Mouse (Mus musculus): ENCODE data around the gene S100a11. TPM values are rescaled to one million over a fixed set of nuclear protein-coding genes. Genes with fewer than 3 reads are reported as not detected.

The S100a11 gene
- polyA plus RNA-seq, 1 experiment from 2014 or later: 1,358 TPM

DNA sequence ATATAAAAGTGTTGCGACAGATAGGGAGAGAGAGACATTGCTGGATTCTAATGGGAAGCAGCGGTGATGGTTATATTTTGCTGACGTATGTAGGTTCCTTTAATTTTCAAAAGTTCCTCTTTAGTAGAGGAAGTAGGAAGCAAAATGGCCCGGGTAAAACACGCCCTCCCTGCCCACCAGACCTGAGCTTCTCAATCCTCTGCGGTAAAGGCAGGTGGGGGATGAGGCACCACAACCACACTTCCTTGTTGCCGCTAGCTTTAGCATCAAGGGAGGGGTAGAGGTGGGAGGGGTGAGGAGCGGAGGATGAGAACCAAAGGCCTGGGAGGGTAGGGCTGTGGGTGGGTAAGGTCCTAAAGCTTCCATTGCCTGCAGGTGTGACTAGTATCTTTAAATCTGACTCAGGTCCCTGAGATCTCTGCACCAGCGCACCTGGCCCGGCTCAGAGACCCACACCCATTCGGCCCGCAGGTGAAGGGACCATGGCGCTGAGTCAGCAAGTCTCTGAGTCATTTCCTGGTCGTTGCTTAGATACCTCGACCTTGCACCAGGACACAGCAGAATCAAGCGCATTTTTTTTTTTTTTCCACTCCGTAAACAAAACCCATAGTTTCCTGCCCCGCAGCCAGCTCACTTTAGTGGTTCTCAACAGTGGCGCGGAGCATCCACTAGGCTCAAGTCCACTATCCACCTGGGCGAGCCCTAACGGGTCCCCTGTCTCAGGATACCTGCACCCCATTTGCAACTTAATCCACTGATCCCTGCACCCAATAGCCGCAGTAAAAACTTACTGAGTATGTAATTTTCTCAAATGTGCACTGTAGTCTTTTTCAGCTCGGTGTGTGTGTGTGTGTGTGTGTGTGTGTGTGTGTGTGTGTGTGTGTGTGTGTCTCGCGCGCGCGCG lies 14.1 kb upstream of the S100a11 start:
- Histone ChIP-seq H3K9ac (no peak overlapping the region), H3K4me1 (no peaks in the 10 kb centered on the region), H3K36me3 (no peaks in the 10 kb centered on the region), H3K9me3 (replicated peaks) (no peaks in the 10 kb centered on the region), H3K27me3 (no peaks in the 10 kb centered on the region), H3K27ac (peak overlapping the region; percentile 67), H3K4me2 (peak overlapping the region; percentile 47), H3K4me3 (replicated peaks) (peak overlapping the region; percentile 21)
- WGBS: 33% methylated on average over 30 of the region's 30 CpGs
- ATAC-seq (replicated peaks; ENCODE audit: low FRiP score): peak; percentile 88

DNA sequence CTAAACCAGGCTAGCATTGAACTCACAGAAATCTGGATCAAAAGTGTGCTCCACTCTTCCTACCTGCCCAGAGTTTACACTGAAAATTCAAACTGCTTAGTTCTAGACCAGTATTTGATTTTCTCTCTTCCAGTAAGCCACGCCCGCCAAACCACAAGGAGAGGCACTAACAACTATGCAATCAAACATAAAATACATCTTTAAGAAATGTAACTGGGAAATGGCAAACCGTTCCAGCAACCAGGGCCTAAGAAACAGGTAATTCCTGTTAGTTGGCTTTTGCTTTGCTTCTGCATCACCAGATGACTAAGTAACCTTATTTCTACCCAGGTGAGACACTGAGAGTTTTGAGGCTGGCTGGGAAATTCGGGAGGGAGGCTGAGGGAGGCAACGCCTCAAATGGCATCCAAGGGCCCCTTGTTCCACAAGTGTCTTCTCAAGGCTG lies 13.4 kb upstream of the S100a11 start:
- peak overlapping the region; percentile 67 for H3K27ac ChIP-seq
- ATAC-seq (replicated peaks; ENCODE audit: low FRiP score): 0 out of 2 replicates have a peak, but pooled peaks have one; percentile 2
- no peak overlapping the region for H3K4me3 ChIP-seq (replicated peaks)
- no peaks in the 10 kb centered on the region for H3K27me3 ChIP-seq
- no peaks in the 10 kb centered on the region for H3K9me3 ChIP-seq (replicated peaks)
- H3K4me2 ChIP-seq: peak overlapping the region; percentile 47; the same call in 1 of the 2 replicates
- H3K9ac ChIP-seq: no peak overlapping the region
- 66% methylated on average over 5 of the region's 5 CpGs for WGBS
- no peaks in the 10 kb centered on the region for H3K36me3 ChIP-seq
- no peaks in the 10 kb centered on the region for H3K4me1 ChIP-seq

DNA sequence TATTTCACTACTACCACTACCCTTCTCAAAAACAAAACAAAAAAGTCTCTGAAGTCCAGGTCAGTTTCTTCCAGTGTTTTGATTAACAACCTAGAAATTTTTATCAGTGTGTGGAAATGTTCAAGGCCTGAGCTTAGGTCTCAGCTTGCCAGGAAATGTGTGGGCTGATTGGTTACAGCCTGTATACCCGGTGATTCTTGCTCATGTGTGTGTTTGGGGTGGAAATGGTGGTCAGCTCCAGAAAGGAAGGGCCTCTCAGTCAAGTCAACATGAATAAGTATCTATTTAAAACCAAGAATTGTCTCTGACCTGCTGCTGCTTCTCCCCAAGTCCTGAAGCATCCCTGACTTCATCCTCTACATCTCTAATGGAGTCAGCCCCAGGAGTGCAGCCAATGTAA lies 11.0 kb upstream of the S100a11 start:
- Histone ChIP-seq H3K4me3 (replicated peaks) (no peak overlapping the region), H3K4me2 (no peak overlapping the region), H3K9ac (no peak overlapping the region), H3K27ac (no peak overlapping the region), H3K4me1 (no peaks in the 10 kb centered on the region), H3K36me3 (no peaks in the 10 kb centered on the region), H3K9me3 (replicated peaks) (no peaks in the 10 kb centered on the region), H3K27me3 (no peaks in the 10 kb centered on the region)
- ATAC-seq (replicated peaks; ENCODE audit: low FRiP score): no peak
- WGBS: 21% methylated on average over 1 of the region's 1 CpGs

DNA sequence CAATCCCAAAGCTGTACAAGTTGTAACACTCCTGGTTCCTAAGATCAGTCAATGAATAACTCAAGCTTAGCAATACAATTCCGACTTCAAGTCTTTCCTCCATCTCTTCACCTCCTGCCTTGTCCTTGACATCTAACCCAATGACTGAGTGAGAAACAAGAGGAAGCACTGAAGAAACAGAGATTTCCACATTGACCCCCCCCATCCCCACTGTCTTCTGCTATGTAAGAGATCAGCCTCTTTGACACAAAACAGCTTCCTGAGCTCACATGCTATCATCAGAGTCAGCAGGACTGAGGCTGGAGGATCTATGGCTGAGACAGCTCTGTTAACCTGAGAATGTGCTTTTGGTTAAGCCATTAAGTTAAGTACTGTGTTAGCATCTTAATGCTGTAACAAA lies 9.3 kb upstream of the S100a11 start:
- no peaks in the 10 kb centered on the region for H3K4me1 ChIP-seq
- no peaks in the 10 kb centered on the region for H3K9me3 ChIP-seq (replicated peaks)
- H3K27me3 ChIP-seq: no peaks in the 10 kb centered on the region
- H3K4me3 ChIP-seq (replicated peaks): no peak overlapping the region
- WGBS: 50% methylated on average over 1 of the region's 1 CpGs
- no peaks in the 10 kb centered on the region for H3K36me3 ChIP-seq
- no peak overlapping the region for H3K9ac ChIP-seq
- H3K4me2 ChIP-seq: no peak overlapping the region
- no peak overlapping the region for H3K27ac ChIP-seq
- no peak for ATAC-seq (replicated peaks; ENCODE audit: low FRiP score)

DNA sequence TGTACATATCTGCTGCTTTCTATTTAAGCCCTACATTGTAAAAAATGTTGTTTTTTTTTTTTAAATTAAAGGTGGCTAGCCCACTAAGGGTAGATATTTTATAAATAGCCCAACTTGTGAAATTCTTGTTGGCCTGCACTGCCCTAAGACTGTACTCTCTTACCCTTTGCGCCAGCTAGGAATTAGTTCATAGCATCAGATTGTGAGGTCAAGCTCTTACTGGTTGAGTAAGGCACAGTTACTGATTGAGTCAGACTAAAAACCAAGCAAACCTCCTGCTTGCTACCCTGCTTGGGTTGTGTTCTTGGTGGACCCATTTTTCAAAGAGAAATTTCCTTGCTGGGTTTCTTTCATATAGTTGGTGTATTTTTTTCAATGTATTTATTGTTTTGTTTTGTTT lies 8.5 kb upstream of the S100a11 start:
- Histone ChIP-seq H3K36me3 (no peaks in the 10 kb centered on the region), H3K27me3 (no peaks in the 10 kb centered on the region), H3K4me3 (replicated peaks) (no peak overlapping the region), H3K4me2 (no peak overlapping the region), H3K9me3 (replicated peaks) (no peaks in the 10 kb centered on the region), H3K4me1 (no peaks in the 10 kb centered on the region), H3K27ac (no peak overlapping the region), H3K9ac (no peak overlapping the region)
- 86% methylated on average over 1 of the region's 1 CpGs for WGBS
- ATAC-seq (replicated peaks; ENCODE audit: low FRiP score): no peak

DNA sequence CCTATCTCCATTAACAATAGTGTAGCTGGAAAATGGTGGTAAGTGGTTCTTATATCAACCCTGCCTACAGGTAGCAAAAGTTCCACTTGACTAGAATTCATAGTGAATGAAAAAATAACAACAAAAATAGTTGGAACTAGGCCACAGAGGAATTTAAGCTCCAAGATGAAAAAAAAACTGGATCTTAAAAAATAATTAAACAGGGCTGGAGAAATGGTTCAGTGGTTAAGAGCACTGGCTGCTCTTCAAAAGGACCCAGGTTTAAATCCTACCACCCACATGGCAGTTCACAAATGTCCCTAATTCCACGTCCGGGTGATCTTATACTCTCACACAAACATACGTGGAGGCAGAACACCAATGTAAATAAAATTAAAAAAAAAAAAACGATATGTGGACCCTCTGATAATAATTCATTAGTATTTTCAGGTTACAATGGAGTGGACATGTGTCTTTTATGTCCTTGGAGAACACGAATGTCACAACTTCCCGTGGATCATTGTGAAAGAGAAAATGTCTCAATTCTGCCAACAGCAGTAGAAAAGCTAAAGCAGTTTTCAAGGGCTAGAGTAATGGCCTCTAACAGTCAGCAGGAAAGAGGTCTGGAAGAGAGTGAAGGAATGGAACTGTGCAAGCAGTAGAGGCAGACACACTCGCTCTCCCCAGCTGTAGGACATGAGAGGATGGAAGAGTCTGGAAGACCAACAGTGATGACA lies 7.7 kb upstream of the S100a11 start:
- H3K4me3 ChIP-seq (replicated peaks): no peak overlapping the region
- no peak for ATAC-seq (replicated peaks; ENCODE audit: low FRiP score)
- H3K27me3 ChIP-seq: no peaks in the 10 kb centered on the region
- WGBS: 72% methylated on average over 7 of the region's 7 CpGs
- H3K9me3 ChIP-seq (replicated peaks): no peaks in the 10 kb centered on the region
- H3K27ac ChIP-seq: no peak overlapping the region
- H3K36me3 ChIP-seq: no peaks in the 10 kb centered on the region
- no peaks in the 10 kb centered on the region for H3K4me1 ChIP-seq
- H3K9ac ChIP-seq: no peak overlapping the region
- no peak overlapping the region for H3K4me2 ChIP-seq

DNA sequence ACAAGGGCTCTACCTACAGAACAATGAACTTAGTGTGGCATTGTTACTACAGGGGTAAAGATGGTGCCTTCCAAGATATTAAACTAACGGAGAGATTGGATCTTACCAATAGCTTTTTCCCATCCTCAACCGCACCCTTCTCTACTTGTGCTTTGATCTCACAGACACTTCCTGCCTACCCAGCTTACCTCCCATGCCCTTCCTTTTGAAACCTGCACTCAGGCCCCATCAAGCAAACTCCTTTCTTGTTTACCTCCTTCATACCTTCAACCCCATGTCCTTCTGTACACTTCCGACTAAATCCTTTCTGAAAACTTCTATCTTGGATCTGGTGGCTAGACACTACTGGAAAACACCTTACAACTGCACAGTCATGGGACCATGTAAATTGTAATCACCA lies 5.7 kb upstream of the S100a11 start:
- ATAC-seq (replicated peaks; ENCODE audit: low FRiP score): no peak
- no peak overlapping the region for H3K27ac ChIP-seq
- 88% methylated on average over 3 of the region's 3 CpGs for WGBS
- H3K9ac ChIP-seq: no peak overlapping the region
- H3K4me3 ChIP-seq (replicated peaks): no peak overlapping the region
- H3K4me1 ChIP-seq: no peaks in the 10 kb centered on the region
- no peaks in the 10 kb centered on the region for H3K9me3 ChIP-seq (replicated peaks)
- H3K27me3 ChIP-seq: no peaks in the 10 kb centered on the region
- no peak overlapping the region for H3K4me2 ChIP-seq
- no peaks in the 10 kb centered on the region for H3K36me3 ChIP-seq

DNA sequence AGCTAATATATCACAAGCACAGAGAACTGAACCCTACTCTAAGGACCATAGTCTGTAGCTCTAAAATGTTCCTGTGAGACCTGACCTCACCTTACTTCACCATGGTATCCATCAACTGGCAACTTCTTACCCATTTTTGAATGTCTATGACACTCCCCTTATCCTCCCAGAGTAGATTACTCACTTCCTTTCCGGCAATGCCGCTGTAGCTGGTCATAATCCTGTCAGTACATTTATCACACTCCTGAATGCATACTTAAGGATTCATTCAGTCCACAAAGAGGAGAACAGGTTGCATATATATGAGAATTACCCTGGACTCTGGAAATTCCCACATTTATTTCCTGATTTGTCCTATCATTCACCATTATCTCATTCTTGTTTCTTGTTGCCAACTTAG lies 2.9 kb upstream of the S100a11 start:
- Histone ChIP-seq H3K27ac (no peak overlapping the region), H3K9me3 (replicated peaks) (no peaks in the 10 kb centered on the region), H3K27me3 (no peaks in the 10 kb centered on the region), H3K4me2 (no peak overlapping the region), H3K36me3 (no peaks in the 10 kb centered on the region), H3K4me1 (peaks cover 9% of the 10 kb centered on the region), H3K4me3 (replicated peaks) (no peak overlapping the region), H3K9ac (no peak overlapping the region)
- WGBS: 35% methylated on average over 2 of the region's 2 CpGs
- ATAC-seq (replicated peaks; ENCODE audit: low FRiP score): no peak

DNA sequence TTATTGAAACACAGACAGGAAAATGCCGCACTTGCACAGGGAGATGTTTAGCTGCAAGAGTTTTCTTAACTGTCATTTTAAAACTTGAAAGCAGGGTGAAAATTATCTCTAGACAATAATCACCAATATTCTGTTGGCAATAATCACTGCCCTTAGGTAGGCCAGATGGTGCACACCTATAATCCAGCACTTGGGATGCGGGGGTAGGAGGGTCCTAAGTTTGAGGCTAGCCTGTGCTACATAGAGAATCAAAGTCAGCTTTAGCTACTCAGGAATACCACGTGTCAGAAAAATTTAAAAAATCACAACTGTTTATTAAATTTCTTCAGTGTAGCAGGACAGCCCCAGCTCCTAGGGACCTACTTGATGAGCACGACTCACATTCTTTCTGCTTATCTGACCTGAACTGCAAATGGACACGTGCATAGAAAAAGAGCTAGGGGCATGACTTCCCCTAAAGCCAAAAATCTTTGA lies 395 bp upstream of the S100a11 start:
- Histone ChIP-seq H3K9ac (no peak overlapping the region), H3K36me3 (peaks cover 9% of the 10 kb centered on the region), H3K4me3 (replicated peaks) (peak overlapping the region; percentile 74), H3K27ac (peak overlapping the region; percentile 97), H3K4me1 (peaks cover 16% of the 10 kb centered on the region), H3K9me3 (replicated peaks) (no peaks in the 10 kb centered on the region), H3K4me2 (peak overlapping the region; percentile 67), H3K27me3 (no peaks in the 10 kb centered on the region)
- WGBS: 51% methylated on average over 5 of the region's 5 CpGs
- ATAC-seq (replicated peaks; ENCODE audit: low FRiP score): peak; percentile 35; the same call in 1 of the 2 replicates

DNA sequence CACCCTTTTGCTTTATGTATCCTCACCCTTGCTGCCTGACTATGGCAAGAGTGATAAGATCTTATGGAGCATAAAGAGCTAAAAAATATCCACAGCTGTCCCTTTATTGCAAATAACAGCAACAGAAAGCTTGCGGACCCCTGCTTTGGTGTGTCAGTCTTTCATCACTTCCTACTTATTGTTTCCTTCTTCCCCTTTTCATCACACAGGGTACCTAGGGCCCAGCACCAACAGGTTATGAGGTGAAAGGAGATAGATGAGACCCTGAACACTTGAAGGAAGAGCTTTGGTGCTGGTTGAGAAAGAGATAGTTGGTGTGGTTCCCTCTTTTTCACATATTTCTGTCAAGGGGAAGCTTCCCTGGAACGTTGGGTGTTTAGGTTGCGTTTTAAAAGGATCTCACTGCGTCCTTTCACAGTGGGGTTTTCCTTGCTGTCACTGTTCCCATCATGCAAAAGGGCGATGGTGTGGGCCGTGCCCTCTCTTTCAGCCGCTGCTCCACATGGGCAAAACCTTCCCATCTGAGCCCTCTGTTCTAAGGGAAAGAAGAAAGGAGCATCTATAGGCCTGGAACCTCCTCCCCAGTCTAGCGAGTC lies 1.3 kb downstream of the S100a11 start:
- ATAC-seq (replicated peaks; ENCODE audit: low FRiP score): no peak
- Histone ChIP-seq H3K4me2 (peak overlapping the region; percentile 67), H3K27ac (peak overlapping the region; percentile 97), H3K9me3 (replicated peaks) (no peaks in the 10 kb centered on the region), H3K4me3 (replicated peaks) (peak overlapping the region; percentile 74), H3K4me1 (peaks cover 16% of the 10 kb centered on the region), H3K36me3 (peaks cover 23% of the 10 kb centered on the region), H3K9ac (no peak overlapping the region), H3K27me3 (no peaks in the 10 kb centered on the region)
- WGBS: 81% methylated on average over 8 of the region's 8 CpGs

DNA sequence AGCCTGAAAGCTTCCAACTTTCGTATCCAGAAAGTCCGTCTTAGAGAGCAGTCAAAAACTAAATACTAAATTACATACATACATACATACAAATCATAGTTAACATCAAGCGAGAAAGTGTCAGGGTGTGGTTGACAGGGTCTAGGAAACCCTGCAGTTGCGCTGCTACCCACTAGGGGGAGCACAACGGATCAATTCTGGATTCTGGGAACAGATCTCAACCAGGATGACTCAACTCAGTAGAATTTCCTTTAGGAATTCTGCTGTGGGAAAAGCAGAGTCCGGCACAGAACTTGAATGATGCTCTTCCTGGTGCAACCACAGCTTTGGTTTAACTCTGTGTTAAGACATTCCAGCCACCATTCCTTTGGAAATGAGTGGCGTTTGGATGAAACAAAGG lies 2.3 kb downstream of the S100a11 start:
- Histone ChIP-seq H3K9me3 (replicated peaks) (no peaks in the 10 kb centered on the region), H3K4me1 (peaks cover 16% of the 10 kb centered on the region), H3K27me3 (no peaks in the 10 kb centered on the region), H3K4me3 (replicated peaks) (peak overlapping the region; percentile 14; the same call in 1 of the 2 replicates), H3K4me2 (peak overlapping the region; percentile 39), H3K36me3 (peaks cover 32% of the 10 kb centered on the region), H3K9ac (no peak overlapping the region), H3K27ac (no peak overlapping the region)
- no peak for ATAC-seq (replicated peaks; ENCODE audit: low FRiP score)
- 46% methylated on average over 7 of the region's 7 CpGs for WGBS

DNA sequence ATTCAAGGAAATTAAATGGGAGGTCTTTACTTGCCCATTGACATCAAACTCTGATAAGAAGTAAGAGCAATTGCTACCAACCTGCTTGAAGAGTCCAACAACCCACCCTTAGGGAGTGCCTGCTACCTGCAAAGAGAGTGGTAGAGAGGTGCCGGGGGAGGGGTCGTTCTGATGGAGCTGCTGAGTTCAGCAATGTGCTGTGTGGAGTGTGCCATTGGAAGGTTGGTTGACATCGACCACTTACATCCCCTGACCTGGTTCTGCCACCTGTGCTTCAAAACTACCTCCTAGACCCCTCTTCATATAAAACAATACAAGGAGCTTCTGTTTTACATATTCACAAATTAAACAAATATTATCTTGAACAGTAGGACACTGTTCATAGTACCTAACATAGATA lies 7.0 kb downstream of the S100a11 start:
- H3K27me3 ChIP-seq: no peaks in the 10 kb centered on the region
- WGBS: 87% methylated on average over 3 of the region's 3 CpGs
- no peak for ATAC-seq (replicated peaks; ENCODE audit: low FRiP score)
- H3K4me3 ChIP-seq (replicated peaks): no peak overlapping the region
- H3K9ac ChIP-seq: no peak overlapping the region
- H3K27ac ChIP-seq: no peak overlapping the region
- H3K4me1 ChIP-seq: peaks cover 6% of the 10 kb centered on the region; the same call in 1 of the 2 replicates
- H3K36me3 ChIP-seq: peaks cover 32% of the 10 kb centered on the region
- H3K9me3 ChIP-seq (replicated peaks): no peaks in the 10 kb centered on the region
- H3K4me2 ChIP-seq: no peak overlapping the region

Measured in kidney, embryonic 15.5 days (tissue).